Mouse (Mus musculus) heart, adult 2 months (tissue): Measurements from ENCODE around the gene Med11. TPM values are rescaled to one million over a fixed set of nuclear protein-coding genes. Genes with fewer than 3 reads are reported as not detected.

Experiments
- DNase-seq, 2 experiments: peaks; one replicate each; pipeline ENCODE4 v3.0.0; 2021
- H3K27ac ChIP-seq: fragments of 200-600 bp; 2 replicates; pipeline ENCODE4 v1.8.1; 2022
- H3K27me3 ChIP-seq: fragments of 200-500 bp; 2 replicates; pipeline ENCODE4 v1.6.1; 2012; ENCODE audit warnings: mild to moderate bottlenecking, low read length, inconsistent platforms, mixed read lengths; ENCODE audit not compliant: control insufficient read depth, insufficient read depth
- H3K36me3 ChIP-seq: fragments of 200-500 bp; 2 replicates; pipeline ENCODE4 v1.6.1; 2012; ENCODE audit warnings: low read length, inconsistent platforms; ENCODE audit not compliant: control insufficient read depth, insufficient read depth
- H3K4me1 ChIP-seq: fragments of 200-500 bp; 2 replicates; pipeline ENCODE4 v1.6.1; 2011; ENCODE audit warnings: low read length; ENCODE audit not compliant: control insufficient read depth, insufficient read depth
- H3K4me3 ChIP-seq: fragments of 200-600 bp; 2 replicates; pipeline ENCODE4 v1.8.1; 2022
- H3K79me2 ChIP-seq: fragments of 200-500 bp; replicated peaks from 2 replicates; pipeline ENCODE4 v1.6.1; 2012; ENCODE audit warnings: mild to moderate bottlenecking, inconsistent platforms, low read length, moderate library complexity, mixed read lengths; ENCODE audit not compliant: control insufficient read depth, insufficient read depth
- H3K9ac ChIP-seq: fragments of 200-500 bp; 2 replicates; pipeline ENCODE4 v1.6.1; 2012; ENCODE audit warnings: low read depth, mild to moderate bottlenecking, control low read depth, inconsistent platforms, low read length, mixed read lengths
- CTCF ChIP-seq: fragments of 200-600 bp; IDR thresholded peaks from 2 replicates; pipeline ENCODE4 v1.8.1; 2022; ENCODE audit warnings: antibody characterized with exemption, mild to moderate bottlenecking, moderate library complexity
- EP300 ChIP-seq: fragments of 200-500 bp; IDR thresholded peaks from 2 replicates; pipeline ENCODE4 v1.6.1; 2011; ENCODE audit warnings: low read depth, low read length, control low read depth; ENCODE audit not compliant: insufficient read depth
- POLR2A ChIP-seq: fragments of 200-500 bp; IDR thresholded peaks from 2 replicates; pipeline ENCODE4 v1.6.1; 2011; ENCODE audit warnings: mild to moderate bottlenecking, low read depth, low read length, control low read depth; ENCODE audit not compliant: insufficient read depth
- WGBS: fragments of 180-500 bp; shearing (Covaris S2); methylation state at CpG from one replicate; pipeline ENCODE4 v1.1.7; 2018; 5-methylcytosine and 5-hydroxymethylcytosine counted together
- intact Hi-C: fragments of 180-260 bp; cut with DNase I; formaldehyde crosslinking; loops from one replicate; pipeline ENCODE4 v1.15.1; 2025
- polyA plus RNA-seq: library from polyadenylated mRNA; depleted of rRNA; stranded (reverse); fragments of >200 nt; gene quantifications from 2 replicates; pipeline ENCODE4 v1.2.3, GENCODE M21; 2012
- total RNA-seq, 2 experiments: library from RNA; stranded (reverse); gene quantifications; 2 replicates each; pipeline ENCODE4 v1.2.3; 2021

The Med11 gene
- total and polyA plus RNA-seq, 3 experiments: 6.6 to 9.7 (median 6.7) TPM

GRCm38 (mm10) chr11:70432895-70433568, 18.7 kb upstream of the Med11 start:
- intact Hi-C loops: loop anchor here (1.0 to 5.0 kb wide), 3 partner anchors 73 to 324 kb away; no protein-coding TSS in a partner anchor
- no peak for TF ChIP-seq EP300
- TF ChIP-seq POLR2A: no peak
- no peak for TF ChIP-seq CTCF
- no peaks in the 10 kb centered on the region for H3K36me3 ChIP-seq
- H3K4me3 ChIP-seq: peak overlapping the region; percentile 85
- H3K79me2 ChIP-seq: no peaks in the 10 kb centered on the region
- DNase-seq: no peak
- peak overlapping the region; percentile 77 for H3K27ac ChIP-seq
- 8% methylated on average over 15 of the region's 15 CpGs for WGBS
- peaks cover 3% of the 10 kb centered on the region; the same call in 1 of the 2 replicates for H3K4me1 ChIP-seq
- peak overlapping the region; percentile 74 for H3K9ac ChIP-seq
- H3K27me3 ChIP-seq: no peaks in the 10 kb centered on the region

- Histone ChIP-seq H3K27me3 (no peaks in the 10 kb centered on the region), H3K36me3 (no peaks in the 10 kb centered on the region), H3K9ac (no peak overlapping the region), H3K79me2 (no peaks in the 10 kb centered on the region), H3K27ac (no peak overlapping the region), H3K4me3 (peak overlapping the region; percentile 85), H3K4me1 (peaks cover 3% of the 10 kb centered on the region; the same call in 1 of the 2 replicates)
- DNase-seq: peak in 1 of 2 experiments; percentile 57
- intact Hi-C loops: loop anchor here (5.0 kb wide), 2 partner anchors 189 to 324 kb away; no protein-coding TSS in a partner anchor
- 46% methylated on average over 1 of the region's 1 CpGs for WGBS
- no peak for TF ChIP-seq CTCF
- no peak for TF ChIP-seq POLR2A
- no peak for TF ChIP-seq EP300
These were observed 18.2 kb upstream of the Med11 start for GRCm38 (mm10) chr11:70433569-70433943.

DNA sequence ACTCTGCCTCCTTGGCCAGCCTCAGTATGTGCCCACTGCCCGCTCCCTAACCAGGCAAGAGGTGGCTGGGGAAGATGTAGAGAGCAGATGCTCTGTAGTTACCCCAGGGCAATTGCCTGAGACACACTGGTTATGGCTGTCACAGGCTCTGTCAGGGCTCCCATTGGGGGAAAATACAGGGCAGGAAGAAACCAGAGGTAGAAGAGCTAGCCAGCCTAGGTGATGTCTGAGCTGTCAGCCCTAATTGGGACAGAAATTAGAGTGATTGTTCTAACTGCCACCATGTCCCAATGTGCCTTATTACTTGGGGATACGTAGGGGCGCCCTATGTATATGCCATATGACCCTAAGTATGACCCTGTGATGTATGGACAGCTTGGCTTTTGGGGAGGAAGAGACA, 17.8 kb upstream of the Med11 start:
- WGBS: 95% methylated on average over 3 of the region's 3 CpGs
- no peaks in the 10 kb centered on the region for H3K79me2 ChIP-seq
- no peaks in the 10 kb centered on the region for H3K36me3 ChIP-seq
- H3K27ac ChIP-seq: no peak overlapping the region
- peaks cover 3% of the 10 kb centered on the region; the same call in 1 of the 2 replicates for H3K4me1 ChIP-seq
- H3K27me3 ChIP-seq: no peaks in the 10 kb centered on the region
- DNase-seq: no peak
- H3K9ac ChIP-seq: no peak overlapping the region
- no peak overlapping the region for H3K4me3 ChIP-seq
- intact Hi-C loops: loop anchor here (1.0 to 5.0 kb wide), 3 partner anchors 15 to 323 kb away; no protein-coding TSS in a partner anchor
- no peak for TF ChIP-seq EP300

- intact Hi-C loops: no loop called here
These were observed 16.2 kb upstream of the Med11 start for GRCm38 (mm10) chr11:70435476-70435875.

GRCm38 (mm10) chr11:70437426-70437825, 14.3 kb upstream of the Med11 start:
- Histone ChIP-seq H3K4me1 (peaks cover 3% of the 10 kb centered on the region; the same call in 1 of the 2 replicates), H3K4me3 (no peak overlapping the region), H3K79me2 (no peaks in the 10 kb centered on the region), H3K36me3 (no peaks in the 10 kb centered on the region), H3K27me3 (no peaks in the 10 kb centered on the region), H3K9ac (no peak overlapping the region), H3K27ac (no peak overlapping the region)
- TF ChIP-seq CTCF: no peak
- TF ChIP-seq EP300: no peak
- TF ChIP-seq POLR2A: no peak
- DNase-seq: no peak
- 76% methylated on average over 6 of the region's 6 CpGs for WGBS
- intact Hi-C loops: no loop called here

More at GRCm38 (mm10) chr11:70435476-70435875, 16.2 kb upstream of the Med11 start:
- WGBS: 55% methylated on average over 5 of the region's 5 CpGs
- H3K27ac ChIP-seq: no peak overlapping the region
- H3K27me3 ChIP-seq: no peaks in the 10 kb centered on the region
- no peak overlapping the region for H3K9ac ChIP-seq
- H3K4me3 ChIP-seq: no peak overlapping the region
- H3K79me2 ChIP-seq: no peaks in the 10 kb centered on the region
- peaks cover 3% of the 10 kb centered on the region; the same call in 1 of the 2 replicates for H3K4me1 ChIP-seq
- TF ChIP-seq EP300 (no peak), CTCF (no peak), POLR2A (no peak)
- no peak for DNase-seq
- H3K36me3 ChIP-seq: no peaks in the 10 kb centered on the region

DNA sequence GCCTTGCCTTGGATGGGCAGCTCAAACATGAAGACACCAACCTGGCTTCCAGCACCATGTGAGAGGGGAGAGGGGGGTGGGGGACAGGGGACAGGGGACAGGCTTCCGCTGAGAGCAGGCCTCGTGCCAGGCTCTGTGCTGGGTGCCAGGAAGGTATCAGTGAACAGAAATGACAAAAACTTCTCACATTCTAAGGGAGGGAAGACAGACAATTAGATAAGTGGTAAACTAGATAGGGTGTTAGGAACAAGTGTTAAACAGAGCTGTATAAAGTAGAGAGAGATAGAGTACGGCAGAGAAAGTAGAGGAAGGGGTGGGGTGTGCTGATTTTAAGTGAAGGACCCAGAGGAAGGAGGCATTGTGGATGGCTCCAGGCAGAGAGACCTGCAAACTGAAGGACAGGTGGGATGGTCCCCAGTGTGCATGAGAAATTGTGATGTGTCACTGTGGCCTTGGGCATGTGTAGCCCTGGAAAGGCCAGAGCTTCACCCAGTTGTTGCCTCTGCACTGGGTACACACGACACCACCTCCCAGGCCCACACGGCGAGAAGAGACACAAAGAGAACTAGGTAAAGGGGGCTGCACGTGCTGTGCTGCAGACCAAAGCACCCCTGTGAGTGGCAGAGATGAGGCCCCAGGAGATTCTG, 12.9 kb upstream of the Med11 start:
- Histone ChIP-seq H3K4me3 (no peak overlapping the region), H3K4me1 (no peaks in the 10 kb centered on the region), H3K9ac (no peak overlapping the region), H3K27me3 (no peaks in the 10 kb centered on the region), H3K79me2 (no peaks in the 10 kb centered on the region), H3K27ac (no peak overlapping the region), H3K36me3 (no peaks in the 10 kb centered on the region)
- no peak for DNase-seq
- intact Hi-C loops: no loop called here
- TF ChIP-seq EP300 (no peak), CTCF (no peak), POLR2A (no peak)
- WGBS: 85% methylated on average over 7 of the region's 7 CpGs
